Mouse (Mus musculus): ENCODE data around the gene Iffo2.

DNA sequence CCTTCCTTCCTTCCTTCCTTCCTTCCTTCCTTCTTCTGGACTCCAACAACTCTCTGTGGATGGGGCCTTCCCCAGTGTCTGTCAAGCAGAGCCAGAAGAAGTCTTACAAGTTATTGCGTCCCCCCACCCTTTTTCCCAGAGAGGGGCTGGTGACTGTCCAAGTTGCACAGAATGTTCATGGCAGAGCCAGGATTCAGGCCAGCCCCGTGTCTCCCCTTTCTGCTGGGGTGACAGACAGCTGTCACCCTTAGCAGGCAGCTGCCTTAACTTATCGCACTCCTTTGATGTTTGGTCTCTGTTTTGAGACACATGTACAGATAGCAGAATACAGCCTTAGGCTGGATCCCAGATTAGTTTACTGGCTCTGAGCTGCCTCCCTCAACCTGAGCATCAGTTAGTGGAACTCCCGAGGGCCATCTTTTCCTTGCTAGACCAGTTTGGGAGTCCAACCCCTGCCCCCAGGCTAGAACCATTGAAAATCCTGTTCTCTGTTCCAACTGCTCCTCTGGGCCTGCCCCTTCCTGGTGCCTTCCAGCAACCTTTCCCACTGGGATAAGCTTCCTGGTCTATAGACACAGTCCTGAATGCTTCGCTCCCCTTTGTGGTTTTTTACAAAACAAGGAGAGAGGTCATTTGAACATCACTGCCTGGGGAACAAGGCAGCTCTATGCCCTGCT lies 59.1 kb downstream of the Iffo2 start:
- no peak for TF ChIP-seq CTCF (IDR thresholded peaks at IDR 0.05; ENCODE audit: control insufficient read depth, insufficient read depth, low read length)
- TF ChIP-seq POLR2A (IDR thresholded peaks at IDR 0.05; ENCODE audit: borderline replicate concordance, control insufficient read depth, low read depth, low read length) = no peak

All from bone marrow, adult 2 months (tissue).